Mouse (Mus musculus): ENCODE data around the gene Ell2.

The Ell2 gene

DNA sequence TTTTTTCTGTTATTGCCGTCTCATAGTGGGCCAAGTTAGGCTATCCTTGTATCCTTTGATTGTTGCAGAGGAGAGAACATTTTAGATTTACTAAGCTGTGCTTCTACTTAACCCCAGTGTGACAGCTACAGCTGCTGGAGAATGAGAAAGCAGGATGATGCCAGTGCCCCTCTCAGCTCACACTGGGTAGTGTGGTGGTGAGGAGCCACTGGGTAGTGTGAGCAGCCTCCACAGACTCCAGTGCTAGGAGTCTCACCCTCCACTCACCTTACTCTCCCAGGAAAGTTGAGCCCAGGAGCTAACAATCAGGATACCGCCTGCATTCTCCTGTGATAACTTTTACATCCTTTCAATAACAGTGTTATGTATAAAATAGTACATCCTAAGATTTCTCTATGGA, 60.4 kb downstream of the Ell2 start:
- DNase-seq (ENCODE audit: low read depth) = no peak

DNA sequence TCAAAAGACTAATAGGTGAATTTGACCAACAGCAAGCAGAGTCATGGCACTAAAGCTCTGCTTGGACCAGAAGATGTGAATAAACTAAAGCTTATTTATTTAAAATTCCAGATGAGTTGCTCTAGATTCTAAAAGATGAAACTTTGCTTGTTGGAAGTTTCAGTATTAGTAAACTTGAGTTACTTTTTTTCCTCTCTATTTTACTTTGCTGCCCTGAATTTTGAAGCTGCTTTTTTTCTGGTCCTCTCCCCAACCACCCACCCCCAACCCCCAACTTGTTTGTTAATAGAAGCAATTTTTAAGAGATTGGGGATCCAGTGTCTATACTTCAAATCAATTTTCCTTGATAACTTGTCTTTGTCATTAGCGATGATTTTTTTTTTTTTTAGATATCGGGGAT, 64.2 kb downstream of the Ell2 start:
- DNase-seq (ENCODE audit: low read depth) = no peak

DNA sequence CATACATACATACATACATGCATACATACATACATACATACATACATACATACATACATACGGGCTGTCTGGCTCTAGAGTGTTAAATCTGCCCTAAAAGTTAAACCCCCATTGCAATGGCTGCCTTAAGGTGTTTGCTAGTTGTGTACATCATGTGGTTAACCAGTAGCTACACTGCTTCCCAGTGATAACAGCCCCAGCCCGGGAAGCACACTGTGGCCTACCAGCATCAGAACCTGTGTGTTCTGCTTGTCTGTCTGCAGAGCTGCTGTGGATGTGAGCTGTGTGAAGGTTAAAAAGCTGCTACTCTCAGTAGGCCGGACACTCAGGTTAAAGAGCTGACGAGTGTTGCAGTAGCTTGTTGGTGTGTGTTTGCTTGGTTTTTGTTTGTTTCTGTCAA, 64.8 kb downstream of the Ell2 start:
- DNase-seq (ENCODE audit: low read depth) = no peak

DNA sequence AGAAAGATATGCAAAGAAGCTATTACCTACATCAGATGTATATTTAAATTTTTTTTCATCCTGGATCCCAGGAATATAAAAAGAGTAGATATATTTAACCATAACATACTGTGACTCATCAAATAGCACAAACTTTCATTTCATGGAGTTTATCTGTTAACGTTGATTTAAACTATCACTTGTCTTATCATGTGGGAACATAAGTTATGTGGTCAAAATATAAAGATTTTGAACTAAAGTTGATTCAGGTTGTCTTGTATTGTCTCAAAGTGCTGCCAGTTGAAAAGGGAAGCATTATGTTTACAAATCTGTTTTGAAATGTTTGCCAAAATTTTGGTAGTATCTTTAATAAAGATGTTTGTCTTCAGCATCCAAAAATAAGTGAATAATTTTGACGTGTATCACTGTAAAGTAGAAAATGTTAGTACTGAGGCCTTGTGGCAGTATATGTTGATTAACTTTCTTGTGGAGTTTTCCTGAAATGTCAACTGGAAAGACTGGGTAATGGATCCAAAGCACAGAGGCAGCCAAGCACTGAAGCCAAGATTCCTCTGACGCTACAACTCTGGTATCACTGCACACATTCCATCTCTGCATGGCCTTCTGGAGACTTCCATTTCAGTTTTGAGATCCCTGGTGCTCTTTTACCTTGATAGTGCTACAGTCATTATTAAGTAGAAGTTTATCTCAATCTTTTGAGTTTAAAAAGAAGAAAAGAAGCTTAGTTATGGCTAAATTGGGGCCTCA, 65.6 kb downstream of the Ell2 start:
- DNase-seq (ENCODE audit: low read depth) = no peak

DNA sequence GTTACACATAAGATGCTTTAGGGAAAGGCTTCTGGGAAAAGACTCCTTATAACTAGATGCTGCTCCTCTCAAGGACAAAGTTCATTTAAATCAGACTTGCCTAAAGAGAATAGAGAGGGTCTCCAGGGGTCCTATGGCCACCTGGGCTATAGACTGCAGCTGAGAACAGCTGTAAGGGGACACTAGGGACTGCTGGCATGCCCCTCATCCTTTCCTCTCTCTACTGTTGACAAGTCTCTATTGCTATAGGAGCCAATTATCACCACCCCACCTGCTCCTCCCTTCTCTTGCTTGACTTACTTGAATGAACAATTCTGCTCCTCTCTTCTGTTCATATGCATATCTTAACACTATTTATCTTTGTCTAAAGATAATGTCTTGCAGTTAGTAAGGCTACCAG, 69.4 kb downstream of the Ell2 start:
- no peak for DNase-seq (ENCODE audit: low read depth)

DNA sequence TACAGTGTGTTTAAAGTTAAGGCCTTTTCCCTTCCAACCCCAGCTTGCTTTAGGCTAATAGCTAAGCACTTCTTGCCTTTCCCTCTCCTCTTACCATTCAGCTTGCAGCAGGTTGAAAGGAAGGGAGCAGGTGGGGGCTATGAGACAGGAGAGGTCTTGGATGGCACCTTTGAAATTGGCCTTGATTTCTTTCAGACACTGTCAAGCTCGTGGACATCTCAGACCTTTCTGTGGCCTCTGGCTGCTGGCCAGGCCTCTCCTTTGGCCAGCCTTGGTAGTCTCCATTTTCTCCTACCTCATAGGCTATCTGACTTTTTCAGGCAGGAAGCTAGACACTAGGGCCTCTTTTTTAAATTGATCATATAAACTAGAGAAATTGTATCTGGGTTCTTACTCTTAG, 70.1 kb downstream of the Ell2 start:
- DNase-seq (ENCODE audit: low read depth) = no peak

DNA sequence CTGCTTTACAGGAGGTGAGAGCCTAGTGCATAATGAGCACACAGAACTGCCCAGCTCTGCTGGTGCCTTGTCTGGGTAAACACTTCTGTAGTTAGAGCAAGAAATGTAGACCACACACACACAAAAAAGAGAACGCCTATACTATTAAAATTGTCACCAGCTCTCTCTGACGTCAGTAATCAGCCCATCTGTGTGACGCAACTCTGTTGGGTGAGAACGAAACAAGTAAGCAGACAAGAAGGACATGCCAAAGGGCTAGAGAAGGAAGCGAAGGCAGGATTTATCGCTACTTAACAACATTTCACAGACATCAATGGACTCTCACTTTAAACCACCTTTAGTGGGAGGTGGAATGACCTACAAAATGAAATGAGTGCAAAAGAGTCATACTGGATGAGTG, 71.6 kb downstream of the Ell2 start:
- no peak for DNase-seq (ENCODE audit: low read depth)

DNA sequence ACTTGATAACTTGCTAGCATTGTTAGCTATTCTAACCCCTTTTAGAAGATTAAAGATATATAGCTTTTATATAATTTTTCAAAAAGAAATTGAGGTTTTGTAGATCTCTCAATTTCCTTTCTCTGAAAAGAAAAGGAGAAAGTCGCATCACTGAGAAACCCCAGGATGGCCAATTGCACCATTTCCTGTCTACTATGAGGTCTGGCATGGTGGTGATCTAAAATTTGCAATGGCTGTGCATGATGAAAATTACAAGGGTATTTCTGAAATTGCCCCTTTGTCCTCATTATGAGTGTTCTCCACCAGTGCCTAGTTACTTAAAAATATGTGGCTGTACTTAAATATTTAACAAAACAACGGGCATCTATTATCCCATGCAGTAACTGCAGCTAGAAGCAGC, 72.6 kb downstream of the Ell2 start:
- no peak for DNase-seq (ENCODE audit: low read depth)

DNA sequence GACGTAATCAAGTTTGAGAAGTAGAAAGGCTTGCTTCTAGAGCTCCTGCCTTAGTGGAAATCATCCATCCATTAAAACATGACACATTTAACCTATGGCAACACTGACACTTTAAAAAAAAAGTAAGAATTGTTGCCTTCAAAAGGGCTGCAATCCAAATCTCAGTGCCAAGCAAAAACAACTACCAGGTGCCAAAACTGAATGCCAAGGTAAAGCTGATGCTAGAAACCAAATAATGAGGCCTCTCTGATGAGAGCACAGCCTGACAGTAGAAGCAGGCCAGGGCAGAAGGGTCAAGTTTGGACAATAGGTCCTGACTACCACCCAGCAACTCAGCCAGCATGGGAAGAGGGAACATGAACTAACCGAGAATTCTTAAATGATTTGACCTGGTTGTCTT, 73.5 kb downstream of the Ell2 start:
- no peak for DNase-seq (ENCODE audit: low read depth)

DNA sequence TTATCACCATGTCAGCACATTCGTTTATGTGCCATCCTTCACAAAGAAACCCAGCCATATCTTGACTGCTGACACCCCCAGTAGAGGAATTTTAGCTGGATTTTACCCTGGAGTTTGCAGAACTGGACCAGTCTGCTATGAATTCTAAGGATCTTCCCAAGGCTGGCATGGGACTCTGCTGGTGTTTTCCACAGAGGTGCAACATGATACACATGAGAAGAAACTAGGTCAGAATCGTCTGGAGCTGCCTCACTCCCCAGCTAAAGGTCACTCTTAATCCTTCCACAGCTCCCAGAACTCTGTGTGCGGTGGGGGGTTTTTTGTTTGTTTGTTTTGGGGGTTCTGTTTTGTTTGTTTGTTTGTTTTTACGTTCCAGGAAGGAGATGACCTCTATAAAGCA, 79.2 kb downstream of the Ell2 start:
- no peak for DNase-seq (ENCODE audit: low read depth)

DNA sequence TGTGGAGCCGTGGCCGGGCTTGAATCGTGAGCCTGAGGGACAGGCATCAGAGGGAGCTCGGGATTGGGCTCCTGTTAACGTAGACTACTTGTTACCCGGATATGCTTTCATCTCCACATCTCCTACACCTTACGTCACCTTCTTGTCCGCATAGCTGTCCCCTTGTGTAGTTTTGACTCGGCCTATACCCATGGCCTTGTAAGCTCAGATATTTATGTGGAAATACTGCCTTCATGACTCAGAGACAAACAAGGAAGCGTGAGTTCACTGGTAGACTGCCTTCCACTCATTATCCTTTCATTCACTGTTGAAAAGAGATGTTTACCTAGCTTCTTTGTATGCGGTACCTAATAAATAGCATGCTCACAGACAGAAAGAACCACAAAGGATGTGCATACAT, 79.7 kb downstream of the Ell2 start:
- DNase-seq (ENCODE audit: low read depth) = no peak

DNA sequence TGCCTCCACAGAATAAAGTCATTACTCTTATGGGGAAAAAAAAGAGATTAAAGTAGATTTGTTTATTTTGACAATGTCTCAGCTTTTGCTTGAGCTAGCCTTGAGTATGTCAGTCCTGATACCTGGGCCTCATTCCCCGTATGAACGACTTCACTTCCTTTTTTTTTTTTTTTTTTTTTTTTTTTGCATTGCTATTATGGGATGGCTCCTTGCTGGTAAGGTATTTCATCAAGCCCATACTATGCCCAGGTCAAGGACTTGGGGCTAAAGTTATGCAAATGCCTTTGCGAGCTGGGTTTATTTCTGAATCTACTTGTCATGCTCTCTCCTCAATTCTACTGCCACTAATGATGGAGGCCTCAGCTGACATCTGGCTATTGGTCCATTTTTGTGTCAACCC, 80.8 kb downstream of the Ell2 start:
- DNase-seq (ENCODE audit: low read depth) = no peak

DNA sequence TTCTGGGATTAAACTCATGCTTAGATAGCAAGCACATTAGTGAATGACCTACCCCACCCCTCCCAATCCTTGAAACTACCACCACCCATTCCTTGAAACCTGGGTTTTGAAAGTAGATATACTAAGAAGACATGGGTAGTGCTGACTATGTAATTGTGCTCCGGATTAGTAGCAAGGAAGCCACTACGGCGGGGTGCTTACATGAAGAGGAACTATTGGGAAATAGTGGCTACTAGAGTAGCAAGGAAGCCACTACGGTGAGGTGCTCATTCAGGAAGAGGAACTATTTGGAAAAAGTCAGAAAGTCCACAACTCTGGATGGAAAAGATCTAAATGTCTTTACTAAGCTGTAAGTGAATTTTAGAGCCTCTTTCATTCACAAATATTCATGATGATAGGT, 81.6 kb downstream of the Ell2 start:
- DNase-seq (ENCODE audit: low read depth) = no peak

DNA sequence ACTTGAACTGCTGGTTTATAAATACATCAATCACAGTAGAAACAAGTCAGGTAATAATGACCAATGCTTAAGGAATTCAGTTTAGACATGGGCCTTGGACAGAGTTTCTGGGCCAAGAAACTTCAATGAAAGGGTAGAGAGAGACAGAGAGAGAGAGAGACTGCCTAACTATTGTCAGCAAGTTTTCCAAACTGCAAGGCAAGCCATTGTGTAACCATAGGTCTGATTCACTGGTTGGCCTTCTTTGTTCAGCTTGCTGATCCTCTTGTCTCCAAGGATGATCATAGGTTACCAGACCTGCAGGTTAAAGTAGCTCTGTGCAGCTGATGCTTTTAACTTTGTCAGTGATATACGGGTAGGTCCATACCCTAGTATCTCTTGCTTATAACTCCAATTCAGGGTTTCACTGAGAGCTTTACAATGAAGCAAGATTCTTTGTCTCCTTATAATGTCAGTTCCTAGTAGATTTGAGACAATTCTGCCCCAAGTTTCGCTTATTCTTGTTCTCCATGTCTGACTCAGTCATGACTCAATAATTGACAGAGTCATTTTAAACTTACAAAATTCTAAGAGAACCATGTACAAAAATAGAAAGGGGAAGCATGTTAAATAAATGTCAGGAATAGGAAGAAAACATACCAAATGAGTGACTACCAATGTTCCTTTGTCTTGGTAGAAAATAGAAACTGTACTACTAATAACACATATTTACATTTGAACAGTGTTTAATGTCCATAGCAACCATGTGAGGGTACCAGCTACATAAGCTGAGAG, 82.7 kb downstream of the Ell2 start:
- DNase-seq (ENCODE audit: low read depth) = no peak

DNA sequence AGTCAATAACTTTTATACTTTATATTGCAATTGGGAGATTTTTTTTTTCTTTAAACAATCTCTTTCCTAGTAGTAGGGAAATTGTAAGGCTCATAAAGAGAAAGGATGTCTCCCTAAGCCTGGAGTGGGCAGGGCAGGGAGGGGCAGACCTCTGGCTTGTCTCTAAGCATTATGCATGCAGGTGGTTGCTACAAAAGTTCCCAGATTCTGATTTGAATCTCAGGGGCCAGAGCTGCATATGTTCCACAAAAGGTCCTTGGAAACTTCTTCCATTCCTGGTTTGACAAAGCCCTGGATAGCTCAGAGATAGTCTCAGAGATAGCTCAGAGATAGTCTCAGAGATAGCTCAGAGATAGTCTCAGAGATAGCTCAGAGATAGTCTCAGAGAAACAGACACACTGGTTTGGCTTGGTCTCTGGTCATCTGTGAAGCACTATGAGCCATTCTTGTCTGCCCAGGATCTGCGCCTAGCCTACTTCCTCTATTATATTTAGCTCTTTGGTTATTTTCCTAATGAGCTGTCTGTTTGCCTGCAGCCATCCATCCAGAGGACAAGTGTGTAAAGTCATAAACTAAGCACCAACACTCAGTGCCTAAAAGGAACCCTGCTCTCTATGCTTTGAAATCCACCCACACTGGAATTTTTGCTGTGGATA, 84.1 kb downstream of the Ell2 start:
- DNase-seq (ENCODE audit: low read depth) = no peak

DNA sequence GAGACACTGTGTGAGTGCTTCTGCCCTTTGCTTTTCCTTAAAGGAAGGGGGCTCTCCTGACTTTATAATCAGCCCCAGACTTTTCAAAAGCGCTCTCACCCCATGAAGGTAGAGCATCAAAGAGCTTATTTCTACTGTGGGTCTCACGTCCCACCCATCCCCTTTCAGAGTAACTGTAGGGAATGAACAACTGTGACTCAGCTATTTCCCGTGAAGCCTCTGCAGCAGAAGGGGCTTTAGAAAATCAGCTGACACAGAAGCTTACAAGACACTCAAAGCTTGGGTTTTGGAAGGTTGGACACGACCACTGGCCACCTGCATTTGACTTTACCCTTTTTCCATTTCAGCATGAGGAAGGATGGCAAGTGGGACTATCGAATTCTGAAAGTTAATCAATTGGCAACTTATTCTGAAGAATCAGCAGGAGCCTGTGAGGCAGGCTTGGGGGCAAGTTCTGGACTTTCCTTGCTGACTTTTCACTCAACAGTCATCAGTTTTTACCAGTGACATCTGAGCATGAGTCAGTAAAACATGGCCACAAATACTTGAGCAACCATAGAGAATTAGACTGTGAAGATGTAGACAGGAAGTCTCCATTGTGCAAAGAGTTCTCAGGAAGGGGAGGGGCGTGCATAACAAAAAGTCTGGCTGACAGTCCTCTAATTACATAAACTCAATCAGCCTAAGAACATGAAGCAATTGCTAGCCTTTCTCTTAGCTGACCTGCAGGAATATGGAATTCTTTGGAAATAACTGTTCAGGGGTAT, 87.5 kb downstream of the Ell2 start:
- DNase-seq (ENCODE audit: low read depth) = peak; percentile 8

DNA sequence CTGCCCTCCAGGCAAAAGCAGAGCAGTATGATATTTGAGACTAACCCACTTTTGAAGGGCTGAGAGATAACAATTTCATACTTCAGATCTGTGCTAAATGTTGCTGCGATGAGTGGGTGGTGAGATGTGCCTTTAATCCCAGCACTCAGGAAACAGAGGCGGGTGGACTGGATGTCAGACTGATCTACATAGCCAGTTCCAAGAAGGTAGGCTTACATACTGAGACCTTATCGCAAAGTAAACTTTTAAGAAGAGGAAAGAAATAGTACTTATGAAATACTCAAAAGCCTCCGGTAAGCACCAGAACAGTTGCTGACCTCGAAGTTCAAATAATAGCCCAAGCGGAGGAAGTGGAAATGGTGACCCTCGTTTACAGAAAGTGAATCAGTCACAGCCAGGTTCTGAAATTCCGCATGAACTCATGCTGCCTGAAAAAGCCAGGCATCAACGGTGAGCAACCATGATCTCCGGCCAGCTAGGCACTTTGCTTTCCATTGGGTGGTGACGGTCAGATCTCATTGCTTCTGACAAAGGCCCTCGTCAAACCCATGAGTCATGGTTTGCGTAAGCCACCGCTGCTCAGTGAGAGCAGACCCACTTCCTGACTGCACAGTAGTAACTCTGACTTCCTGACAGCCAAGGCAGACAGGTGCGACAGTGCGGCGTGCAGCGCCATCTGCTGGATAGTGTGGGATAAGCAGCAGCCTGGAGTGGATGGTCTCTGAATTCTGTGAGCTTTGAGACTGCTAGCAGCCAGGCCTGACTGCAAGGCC, 91.0 kb downstream of the Ell2 start:
- peak; percentile 94 for DNase-seq (ENCODE audit: low read depth)

DNA sequence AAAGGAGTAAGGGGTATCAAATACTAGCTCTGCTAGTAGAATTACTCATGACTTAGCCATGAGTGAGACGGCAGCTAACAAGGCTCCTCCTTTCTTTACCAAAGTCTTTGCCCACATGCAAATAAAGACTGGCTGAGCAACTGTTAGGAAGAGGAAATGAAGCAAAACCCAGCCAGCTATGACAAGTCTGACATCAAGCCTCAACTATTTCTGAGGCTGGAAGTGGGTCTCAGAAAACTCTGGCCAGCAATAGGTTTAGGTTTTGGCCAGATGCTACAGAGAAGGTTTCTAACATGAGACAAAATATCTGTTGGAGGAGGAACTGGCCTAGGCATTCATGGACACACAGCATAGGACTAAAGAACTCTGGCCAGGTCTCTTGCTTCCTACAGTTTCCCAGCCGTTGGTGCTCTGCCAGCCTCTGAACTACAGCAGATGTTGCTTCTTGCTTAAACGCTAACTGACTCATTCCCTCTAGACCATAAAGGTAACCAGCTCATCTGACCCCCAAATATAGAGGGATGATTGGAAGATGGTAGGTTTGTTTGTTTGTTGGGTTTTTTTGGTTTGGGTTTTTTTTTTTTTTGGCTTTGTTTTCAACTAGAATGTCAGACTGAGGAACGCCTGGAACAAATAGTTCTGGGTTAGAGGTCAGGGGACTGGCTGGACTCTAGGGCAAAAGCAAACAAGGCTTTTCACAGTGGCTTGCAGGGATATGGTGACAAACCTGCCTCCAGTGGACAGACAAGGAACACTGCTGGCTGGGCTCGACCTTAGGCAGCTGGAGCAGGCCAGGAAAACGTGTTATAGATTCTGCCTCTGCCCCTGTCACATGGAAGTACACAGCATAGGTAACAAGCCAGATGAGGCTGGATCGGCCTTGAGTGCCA, 92.1 kb downstream of the Ell2 start:
- peak; percentile 9 for DNase-seq (ENCODE audit: low read depth)

DNA sequence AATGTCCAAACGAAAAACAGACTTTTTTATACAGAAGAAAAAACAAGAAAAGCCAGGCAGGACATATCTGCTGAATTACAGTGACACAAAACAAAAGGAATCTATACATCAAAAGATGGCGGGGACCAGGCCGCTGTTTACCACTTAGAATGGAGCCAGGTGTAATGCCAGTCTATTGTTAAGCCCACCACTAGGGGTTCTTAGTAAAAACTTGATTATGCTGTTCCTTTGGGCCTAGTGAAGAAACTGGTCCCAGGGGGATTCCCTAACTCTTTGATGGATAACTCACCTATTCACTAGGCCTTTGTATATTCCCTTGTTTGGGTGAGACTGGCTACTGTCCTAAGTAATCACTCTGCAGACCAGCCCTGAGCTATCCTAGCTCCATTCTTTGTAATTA, 92.9 kb downstream of the Ell2 start:
- no peak for DNase-seq (ENCODE audit: low read depth)

DNA sequence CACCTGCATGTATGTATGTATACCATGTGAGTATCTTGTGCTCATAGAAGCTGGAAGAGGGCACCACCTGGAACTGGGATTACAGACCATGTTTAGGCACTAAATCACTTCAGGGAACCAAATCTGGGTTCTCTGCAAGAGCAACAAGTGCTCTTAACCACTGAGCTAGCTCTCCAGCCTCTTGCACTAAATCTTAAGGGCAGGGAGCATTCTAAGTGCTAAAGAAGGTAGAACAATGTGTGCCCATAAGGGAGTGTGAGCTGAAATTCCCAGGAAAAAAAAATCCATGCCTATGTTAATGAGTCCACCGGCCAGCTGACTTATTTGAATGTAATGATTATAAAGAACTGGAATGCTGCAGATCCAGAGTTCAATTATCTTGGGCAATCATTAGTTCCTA, 101.4 kb downstream of the Ell2 start:
- no peak for DNase-seq (ENCODE audit: low read depth)

DNA sequence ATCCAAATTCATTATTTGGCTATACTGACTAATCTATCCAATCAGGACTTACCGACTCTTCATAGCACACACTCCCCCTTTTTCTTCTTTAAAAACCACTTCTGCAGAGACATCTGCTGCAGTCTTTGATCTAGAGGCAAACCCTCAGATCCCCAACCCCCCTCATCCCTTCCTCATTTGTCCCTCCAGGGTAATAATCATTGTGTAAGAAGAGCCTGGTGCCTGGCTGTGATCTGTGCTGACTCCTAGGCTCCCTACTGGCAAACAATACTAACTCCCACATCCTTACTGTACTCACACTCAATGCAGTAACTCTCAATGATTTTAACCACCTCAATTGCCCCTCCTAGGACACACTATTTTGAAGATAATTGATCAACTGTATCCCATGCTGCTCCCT, 103.4 kb downstream of the Ell2 start:
- no peak for DNase-seq (ENCODE audit: low read depth)

All from naive thymus-derived CD4-positive, alpha-beta T cell, adult 2 months (primary cell).